Mouse (Mus musculus) heart, adult 11 months (tissue): ENCODE results near the gene Rora.

ENCODE experiments used
- DNase-seq: peaks from one replicate; pipeline ENCODE4 v3.0.0; 2022

The Rora gene

DNA sequence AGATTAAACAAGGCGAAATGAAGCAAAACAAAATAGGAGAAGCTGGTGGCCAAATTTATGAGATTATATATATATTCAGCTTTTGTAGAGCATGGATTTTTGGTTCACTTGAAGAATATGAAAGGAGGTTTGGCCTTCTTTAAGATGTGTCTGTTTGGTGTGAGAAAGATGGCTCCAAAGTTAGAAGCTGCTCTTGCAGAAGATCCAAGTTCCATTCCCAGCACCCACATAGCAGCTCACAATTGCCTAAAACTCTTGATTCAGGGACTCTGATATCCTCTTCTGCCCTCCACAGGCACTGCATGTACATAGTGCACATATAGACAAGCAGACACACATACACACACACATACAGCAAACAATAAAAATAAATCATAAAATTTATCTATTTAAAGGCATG, 668.4 kb downstream of the Rora start:
- no peak for DNase-seq

DNA sequence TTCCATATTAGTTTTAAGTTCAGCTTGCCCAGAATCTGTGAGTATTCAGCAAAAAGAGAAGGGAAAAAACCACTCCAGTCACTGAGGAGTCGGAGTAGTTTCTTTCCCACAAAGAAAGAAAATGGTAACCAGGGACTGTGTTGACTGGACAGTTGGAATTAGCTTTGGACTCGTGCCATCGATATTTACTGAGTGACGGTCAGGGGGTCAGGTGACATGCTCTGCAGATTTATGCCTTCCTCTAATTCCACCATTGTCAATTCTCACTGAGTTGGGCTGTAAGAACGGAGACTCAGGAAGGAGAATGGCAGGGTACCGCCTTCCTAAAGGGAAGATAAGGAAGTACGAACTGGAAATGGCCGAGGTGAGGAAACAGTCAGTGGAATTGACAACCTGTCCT, 670.2 kb downstream of the Rora start:
- DNase-seq: no peak

DNA sequence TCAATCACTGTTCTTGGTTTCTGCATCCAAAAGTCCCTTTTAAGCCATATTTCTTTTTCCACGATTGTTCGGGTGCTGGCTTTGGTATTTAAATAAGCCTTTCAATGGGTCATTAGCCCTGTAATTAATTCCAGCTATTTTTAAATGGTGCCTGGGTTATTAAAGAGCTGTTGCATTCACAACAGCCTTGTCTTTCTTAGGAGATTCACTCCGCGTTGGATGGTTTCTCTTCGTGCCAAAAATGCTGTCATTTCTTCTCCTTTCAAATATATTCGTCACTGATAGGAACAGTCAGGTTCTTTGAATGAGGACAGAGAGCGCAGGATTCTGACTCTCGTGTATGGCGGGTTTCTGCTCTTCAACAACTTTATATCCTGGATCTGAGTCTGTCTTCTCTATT, 673.5 kb downstream of the Rora start:
- no peak for DNase-seq

DNA sequence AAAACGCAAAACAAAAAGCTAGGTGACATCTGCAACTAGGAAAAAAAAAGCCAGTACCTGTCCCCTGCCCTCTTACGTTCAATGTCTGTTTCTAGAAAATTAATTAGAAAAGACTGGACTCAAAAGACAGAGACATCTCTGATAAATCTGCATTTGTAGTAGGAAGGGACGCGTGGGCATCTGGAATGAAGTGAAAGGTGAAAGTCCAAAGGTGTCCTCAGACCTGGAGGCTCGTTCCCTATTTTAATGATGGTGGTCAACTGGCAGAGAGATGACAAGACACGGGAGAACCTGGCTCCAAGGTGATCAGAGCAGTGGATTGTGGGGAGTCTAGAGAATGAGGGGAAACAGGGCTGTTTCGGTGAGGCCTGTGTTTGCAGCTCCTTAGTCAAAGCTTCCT, 674.0 kb downstream of the Rora start:
- no peak for DNase-seq

DNA sequence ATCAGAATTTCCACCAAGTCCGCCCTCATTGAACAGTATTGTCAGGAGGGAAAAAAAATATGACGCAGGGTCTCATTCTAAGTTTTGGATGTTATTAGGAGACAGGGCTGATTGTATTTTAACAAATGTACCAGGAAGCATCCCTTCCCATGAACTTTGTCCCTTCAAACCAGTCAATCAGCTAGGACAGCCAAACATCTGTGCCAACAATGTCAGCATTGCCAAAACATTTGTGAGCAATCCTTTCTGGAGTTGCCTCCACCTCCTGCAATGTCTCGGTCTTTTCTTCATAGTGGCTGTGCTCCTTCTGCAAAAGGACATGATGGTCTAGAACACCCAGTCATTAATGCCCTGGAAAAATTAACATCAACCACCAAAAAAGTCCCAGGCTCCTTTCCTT, 678.2 kb downstream of the Rora start:
- DNase-seq: no peak

DNA sequence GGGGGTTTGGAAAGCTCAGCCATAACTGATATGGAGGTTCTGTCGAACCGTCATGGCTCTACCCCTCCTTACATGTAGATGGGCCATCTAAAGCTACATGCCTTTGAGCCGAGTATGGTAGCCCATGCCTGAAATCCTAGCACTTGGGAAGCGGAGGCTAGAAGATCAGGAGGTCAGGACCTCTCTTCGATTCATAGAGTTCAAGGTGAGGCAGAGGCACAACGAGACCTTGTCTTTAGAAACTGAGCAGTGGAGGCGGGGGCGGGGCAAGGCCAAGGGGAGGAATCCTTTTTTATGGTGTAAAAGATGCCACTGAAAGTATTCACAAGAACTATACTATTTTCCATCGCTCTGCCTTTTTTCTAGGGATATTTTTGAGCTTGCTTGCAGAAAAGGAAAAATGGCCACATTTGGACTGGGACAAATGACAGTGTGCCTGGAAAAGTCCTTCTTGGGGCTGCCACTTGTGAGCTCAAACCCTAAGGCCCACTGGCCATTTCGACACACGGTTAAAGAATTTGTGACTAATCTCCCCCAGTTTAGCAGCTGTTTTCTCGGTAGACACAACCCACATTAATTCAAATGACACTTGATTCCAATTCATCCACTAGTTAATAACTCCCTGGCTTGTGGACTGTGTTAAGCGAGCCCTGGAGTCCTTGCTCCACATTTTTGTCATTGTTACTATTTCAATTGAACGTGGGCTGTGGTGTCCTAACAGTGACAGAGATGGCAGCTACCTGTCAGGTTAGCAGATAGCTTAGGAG, 679.4 kb downstream of the Rora start:
- DNase-seq: peak; percentile 83

DNA sequence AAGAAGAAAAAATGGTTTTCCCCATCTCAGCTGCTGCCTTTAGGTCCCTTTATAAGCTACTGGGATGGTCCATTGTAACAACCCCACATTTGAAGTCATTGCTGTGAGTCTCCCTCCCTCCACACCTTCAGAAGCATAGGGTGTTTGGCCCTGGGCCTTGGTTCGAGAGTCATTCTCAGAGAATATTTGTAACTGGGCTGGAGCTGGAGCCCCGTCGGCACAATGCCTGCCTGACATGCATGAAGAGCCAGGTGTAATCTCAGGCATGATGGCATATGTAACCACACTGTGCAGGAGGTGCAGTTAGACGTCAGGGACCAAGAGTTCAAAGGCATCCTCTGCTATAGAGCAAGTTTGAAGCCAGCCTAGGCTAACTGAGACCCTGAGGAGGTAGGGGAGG, 680.1 kb downstream of the Rora start:
- no peak for DNase-seq

DNA sequence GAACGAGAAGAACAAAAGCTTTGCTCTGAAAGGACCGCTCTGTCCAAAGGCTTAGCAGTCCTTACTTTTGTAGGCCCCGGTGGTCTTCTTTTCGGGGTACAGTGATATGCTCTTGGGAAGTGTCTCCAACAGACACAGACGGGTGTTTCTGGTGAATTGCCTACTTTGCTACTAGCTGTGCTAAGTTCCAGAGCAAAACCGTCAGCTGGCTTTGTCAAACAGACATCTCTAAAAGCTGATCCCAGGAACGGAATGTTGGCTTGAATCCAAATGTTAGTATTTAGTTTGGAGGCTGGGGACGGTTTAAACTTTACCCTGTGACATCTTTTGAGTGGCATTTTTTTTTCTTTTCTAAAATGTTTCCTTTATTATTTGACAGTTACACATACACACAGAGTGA, 680.5 kb downstream of the Rora start:
- DNase-seq: no peak

DNA sequence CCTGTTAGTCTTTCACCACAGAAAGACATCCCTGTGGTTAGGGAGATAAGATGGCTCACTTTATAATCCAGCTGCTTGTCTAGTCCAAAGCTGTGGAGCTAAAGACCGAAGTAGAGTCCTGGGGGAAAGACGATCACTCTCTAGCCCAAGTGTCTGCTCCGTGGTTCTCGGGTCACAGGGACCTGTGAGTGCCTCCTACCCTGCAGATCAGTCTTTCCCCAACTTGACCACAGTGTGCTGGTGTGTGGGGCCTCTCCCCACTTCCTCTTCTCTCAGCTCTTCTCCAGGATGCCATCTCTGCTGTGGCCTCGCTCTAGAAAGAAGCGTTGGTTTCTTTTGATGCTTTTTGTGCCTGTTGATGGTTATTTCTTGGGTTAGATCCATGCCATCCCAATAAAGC, 682.5 kb downstream of the Rora start:
- DNase-seq: peak; percentile 87

DNA sequence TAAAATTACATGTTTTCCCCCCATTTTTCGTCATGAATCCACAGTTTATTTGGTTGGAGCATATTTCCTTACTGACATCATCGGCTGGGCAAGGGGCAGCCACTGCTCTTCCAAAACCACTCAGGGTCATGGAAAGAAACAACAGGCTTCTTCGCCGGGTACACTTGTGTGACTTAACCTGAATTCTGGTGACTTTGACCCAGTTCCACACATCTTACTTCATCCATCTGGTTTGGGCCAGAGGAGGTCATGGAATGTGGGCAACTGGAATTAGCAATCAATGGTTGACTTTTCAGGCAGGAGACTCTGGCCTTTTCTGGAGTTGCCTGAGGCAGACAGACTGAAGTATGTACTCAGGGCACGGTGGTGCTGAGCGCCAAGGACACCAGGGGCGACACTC, 685.6 kb downstream of the Rora start:
- DNase-seq: no peak

DNA sequence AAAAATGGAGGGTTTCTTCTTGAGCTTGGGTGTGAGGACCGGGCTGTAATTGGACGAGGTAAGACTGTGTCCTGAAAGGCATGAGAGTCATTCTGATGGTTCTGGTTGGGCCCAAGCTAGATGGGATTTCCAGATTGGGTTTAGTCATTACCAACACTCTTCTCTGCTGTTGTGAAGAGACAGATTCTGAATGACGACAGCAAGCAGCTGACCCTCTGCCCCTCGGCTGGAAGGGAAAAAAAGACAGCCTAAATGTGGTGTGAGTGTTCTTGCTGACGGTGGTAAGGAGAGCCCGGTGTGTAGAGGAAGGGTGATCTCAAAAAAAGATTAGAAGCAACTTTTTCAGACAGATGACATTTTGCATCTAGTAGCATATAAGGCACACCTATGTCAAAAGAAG, 686.2 kb downstream of the Rora start:
- no peak for DNase-seq

DNA sequence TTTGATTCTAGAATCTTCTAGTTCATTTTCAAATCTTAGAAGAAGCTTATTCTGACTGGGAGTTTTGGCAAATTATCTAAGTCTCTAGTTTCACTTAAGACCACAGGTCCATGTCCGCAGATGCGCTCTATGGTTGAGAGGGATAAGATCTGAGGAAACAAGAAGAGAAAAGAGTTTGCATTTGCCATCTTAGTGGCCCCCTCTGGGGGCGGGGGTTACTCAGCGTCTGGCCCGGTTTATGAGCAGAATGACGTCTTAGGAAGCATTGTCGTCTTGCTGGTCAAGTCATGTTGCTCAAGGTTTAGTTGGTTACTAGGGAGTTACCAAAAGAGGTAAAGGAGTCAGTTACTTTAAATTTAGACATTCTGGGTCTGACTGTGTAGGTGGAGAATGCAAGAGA, 686.8 kb downstream of the Rora start:
- no peak for DNase-seq

DNA sequence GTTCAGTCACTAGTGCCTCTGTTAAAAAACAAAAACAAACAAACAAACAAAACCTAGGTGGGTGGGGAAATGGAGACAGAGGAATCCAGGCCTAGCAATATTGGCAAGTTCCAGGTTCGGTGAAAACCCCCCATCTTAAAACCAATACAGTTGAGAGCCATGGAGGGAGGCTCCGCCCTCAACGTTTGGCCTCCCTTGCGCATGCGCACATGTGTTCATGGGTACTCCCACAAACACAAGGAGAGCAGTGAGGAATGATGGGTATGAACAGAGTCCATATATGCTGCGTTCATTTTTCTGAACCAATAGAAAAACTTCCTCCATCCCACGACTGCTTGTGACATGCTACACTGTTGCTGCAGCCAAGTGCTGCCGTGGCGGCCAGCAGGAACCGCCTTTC, 690.3 kb downstream of the Rora start:
- no peak for DNase-seq

DNA sequence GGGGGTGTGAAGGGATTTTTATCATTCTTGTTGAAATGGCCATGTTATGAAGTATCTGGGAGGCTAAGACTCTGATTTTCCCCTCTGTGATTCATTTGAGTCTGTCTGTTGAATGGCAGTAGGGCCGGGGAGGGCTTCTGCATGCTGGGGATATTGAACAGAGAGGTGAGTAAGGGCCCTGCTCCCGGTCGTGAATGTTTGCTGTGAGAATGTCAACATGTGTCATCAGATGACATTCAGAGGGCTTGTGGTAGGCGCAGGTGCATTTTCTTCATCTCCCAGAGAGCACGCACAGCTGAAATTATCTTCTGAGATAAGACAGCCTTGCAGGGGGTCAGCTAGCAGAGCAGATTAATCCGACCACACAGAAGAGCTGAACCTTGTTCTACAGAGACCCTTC, 692.0 kb downstream of the Rora start:
- DNase-seq: no peak

DNA sequence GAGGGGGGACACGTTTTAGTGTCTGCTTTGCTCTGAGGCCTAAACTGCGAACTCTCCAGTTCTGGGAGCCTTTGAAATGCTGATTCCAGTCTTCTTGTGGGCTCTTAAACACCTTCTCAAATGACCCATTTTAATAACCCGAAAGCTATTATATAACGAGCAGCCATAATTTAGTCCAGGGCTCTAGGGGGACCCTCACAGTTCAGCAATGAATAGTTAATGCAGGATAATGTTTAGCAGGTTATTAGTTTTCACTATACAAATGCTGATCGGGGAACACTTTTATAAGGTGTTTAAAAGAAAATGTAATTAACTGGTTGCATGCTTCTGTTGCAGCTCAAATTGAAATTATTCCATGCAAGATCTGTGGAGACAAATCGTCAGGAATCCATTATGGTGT, 694.2 kb downstream of the Rora start:
- no peak for DNase-seq

DNA sequence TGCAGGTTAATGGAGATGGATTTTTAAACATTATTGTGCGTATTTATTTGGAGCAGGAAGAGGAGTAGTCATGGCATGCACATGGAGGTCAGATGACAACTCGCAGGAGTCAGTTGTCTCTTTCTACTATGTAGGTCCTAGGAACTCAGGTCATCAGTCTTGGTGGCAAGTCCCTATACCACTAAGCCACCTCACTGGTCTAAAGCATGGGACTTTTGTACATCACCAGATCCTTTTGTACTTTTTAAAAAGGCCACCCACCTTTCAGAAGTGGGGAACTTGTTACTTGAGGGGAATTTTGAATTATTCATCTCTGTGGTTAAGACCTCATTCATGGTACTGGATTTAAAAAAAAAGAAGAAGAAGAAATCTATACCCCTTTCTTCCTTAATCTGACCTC, 696.0 kb downstream of the Rora start:
- no peak for DNase-seq

DNA sequence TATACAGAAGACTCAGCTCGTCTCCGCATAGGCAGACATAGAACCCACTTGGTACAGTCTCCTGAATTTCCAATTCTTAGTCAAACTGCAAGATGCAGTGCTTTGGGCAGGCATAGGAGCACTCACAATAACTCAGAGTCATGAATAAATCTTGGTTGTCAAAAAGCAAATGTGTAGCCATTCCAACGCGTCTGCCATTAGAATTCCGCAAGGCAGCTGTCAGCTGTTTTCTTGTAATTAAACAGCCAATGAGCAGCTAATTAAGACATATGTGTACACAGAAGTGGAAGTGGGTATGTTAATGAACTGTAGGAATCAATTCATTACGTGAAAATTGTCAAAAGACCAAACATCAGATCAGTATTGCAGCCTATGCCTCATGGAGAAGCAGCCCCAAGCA, 700.6 kb downstream of the Rora start:
- no peak for DNase-seq

DNA sequence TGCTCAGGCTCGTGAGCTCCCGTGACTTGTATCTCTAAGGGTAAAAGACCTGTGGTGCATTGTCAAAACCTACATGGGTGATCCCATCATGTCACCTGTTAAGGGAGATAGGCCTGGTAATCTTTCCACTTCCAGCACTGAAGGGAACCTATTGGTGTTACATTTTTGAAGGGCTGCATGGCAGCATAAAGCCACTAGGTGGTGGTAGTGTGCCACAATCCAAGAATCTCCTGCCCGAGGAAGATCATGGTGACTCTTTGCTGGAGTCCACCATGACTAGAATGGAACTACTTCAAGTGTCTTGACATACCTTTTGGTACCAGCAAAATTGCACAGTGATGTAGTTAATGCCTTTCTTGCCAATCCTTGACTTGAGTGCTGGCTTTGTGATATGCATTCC, 704.2 kb downstream of the Rora start:
- DNase-seq: no peak

DNA sequence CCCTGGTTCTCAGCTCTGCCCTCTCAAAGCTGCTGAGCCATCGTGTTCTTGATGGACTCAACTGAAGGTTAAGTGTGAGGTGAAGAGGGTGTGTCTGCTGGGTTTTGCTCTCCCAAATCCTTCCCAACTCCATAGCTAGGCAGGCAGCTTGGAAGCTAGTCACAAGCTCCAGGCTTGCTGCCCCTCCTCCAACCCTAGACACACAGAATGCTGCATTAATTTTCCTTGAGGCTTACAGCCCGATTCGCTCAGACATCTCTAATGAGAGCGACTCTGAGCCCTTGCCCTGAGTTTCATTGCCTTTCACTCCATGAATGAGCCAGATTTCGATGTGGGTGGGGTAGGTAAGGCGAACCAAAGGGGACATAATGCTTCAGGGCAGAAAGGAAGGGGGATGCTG, 705.2 kb downstream of the Rora start:
- no peak for DNase-seq

DNA sequence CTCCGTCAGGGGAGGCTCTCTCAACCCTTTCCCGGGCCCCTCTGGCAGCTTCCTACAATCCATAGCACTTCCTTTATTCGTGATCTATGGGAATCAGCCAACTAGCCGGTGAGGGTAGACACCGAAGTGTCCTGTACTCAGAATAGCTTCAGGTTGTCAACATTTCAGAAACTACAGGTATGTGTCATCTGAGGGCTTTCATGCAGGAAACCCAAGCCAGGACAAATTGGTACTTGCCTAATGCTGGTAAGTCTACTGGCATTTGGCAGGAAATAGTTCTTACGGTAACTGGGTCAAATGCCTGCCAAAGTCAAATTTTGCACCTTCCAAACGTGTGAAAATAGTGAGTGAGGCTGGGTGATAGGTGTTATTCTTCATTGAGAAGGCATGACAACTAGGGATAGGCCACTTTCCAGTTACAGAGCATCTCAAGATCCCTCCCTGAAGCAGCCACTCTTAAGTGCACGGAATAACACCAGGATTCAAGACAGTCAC, 708.4 kb downstream of the Rora start:
- no peak for DNase-seq

DNA sequence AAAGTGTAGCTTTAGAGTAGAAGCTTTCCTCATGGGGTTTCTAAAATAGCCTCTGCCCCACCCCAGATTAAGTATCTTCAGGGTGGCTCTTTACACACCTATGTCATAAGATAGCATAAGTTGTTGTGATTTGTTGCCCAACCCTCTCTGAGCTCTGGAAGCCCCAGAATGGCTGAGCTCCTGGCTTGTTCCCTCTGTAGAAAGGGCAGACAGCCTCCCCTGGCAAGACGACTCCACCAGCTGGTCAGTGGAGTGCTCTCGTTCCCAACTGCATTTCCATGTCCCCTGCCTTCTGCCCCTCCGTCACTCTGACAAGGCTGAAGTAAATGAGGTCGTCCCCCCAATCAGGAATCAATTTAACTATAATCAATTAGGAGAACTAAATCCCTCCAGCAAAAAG, 709.2 kb downstream of the Rora start:
- DNase-seq: no peak

DNA sequence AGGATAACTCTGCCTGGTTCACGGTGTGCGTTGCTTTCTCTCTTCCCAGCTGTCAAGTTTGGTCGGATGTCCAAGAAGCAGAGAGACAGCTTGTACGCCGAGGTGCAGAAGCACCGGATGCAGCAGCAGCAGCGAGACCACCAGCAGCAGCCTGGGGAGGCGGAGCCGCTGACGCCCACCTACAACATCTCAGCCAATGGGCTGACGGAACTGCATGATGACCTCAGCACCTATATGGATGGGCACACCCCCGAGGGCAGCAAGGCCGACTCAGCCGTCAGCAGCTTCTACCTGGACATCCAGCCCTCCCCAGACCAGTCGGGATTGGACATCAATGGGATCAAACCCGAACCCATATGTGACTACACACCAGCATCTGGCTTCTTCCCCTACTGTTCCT, 710.5 kb downstream of the Rora start:
- no peak for DNase-seq

DNA sequence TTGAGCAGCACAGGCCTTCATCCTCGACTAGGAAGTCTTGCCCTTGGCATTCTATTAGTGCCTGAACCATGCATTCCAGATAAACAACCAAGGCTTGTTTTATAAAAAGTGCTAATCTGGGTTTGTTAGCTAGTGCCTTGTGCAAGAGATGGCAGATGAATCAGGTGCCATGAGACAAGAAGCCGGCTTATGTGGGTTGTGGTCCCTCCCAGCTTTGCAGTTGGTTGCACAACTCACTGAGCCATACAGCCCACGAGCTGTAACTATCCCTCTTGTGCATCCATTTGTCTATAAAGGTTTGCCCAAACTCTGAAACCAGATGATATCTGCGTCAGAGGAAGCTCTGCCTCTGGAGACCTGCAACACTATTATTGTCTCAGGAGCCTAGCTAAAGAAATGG, 713.5 kb downstream of the Rora start:
- no peak for DNase-seq

DNA sequence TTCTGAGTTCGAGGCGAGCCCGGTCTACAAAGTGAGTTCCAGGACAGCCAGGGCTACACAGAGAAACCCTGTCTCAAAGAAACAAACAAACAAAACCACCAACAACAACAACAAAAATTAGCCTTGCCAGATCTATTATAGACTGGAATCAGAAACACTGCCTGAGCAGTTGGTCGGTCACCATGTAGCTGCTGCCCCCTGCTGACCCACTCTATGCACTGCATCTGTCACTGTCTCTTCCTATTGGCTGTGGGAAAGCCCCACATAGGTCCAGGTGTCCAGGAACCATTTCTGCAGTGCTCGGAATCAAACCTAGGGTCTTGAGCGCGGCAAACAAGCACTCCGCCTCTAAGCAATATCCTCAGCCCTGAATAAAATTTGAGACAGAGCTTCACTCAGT, 714.5 kb downstream of the Rora start:
- peak; percentile 94 for DNase-seq

DNA sequence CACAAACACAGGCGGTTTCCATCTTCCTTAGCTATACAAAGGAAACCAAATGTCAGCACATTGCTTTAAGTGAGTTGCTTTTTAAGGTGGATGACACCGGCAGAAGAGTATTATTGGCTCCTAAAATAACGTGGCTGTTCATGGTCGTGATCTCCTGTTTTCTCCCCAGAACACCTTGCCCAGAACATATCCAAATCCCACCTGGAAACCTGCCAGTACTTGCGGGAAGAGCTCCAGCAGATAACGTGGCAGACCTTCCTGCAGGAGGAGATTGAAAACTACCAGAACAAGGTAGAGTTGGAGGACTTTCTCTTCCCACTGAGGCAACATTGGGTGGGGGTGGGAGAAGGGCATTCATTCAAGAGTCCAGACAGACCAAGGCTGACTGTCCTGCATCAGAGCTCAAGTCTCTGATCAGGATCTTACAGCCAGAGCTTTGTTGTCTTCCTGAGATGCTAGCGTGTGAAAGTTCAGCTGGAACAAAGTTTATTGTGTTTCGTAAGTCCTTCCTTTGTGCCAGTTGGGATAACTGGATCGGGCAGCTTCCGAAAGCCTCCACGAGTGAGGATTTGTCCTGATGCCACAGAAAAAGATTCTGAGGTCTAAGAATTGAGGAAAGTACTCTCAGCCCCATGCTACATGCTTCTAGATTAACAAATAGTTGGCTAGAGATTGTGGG, 717.6 kb downstream of the Rora start:
- no peak for DNase-seq
